ENCODE assay signal across 8 mouse cellular contexts in genomic region chr11:5740965-5741627, GRCm38 (mm10). TPM values are rescaled to one million over a fixed set of nuclear protein-coding genes. Genes with fewer than 3 reads are reported as not detected.
DNase-seq lines count a peak whose midpoint lies in the region; ATAC-seq lines count a peak whose summit lies in the region.

No protein-coding gene starts in this region.

- DNase-seq in ZHBTc4 (ENCODE audit: low read depth, low spot score): peak; percentile 88
- DNase-seq in cerebellum, postnatal 25 days: peak; percentile 82 to 87
- DNase-seq in gastrocnemius, adult 18-20 months (ENCODE audit: low spot score): peak; percentile 78
- DNase-seq in left cerebral cortex, adult 8-10 months (ENCODE audit: low spot score in 2 of 2): peak; percentile 51 to 75
- DNase-seq in retina, postnatal 7 days (ENCODE audit: low read depth, low spot score): peak; percentile 49
- peak; percentile 89 for DNase-seq in thymus, postnatal 4 days

- under 1% methylated on average over 44 of the region's 50 CpGs for WGBS in hindbrain, embryonic 15.5 days
- WGBS in macrophage (ENCODE audit: missing documents): 1% methylated on average over 50 of the region's 50 CpGs

- peaks cover 46% of the 10 kb centered on the region for H3K79me2 ChIP-seq in macrophage (ENCODE audit: inconsistent target)

- H3K4me3 ChIP-seq in hindbrain, embryonic 15.5 days: peak overlapping the region; percentile 83
- peak overlapping the region; percentile 62 for H3K4me3 ChIP-seq in macrophage (ENCODE audit: inconsistent target)

- peak overlapping the region; percentile 83 for H3K27ac ChIP-seq in hindbrain, embryonic 15.5 days (replicated peaks)
- H3K27ac ChIP-seq in macrophage: peak overlapping the region; percentile 12; the same call in 1 of the 2 replicates

- no peaks in the 10 kb centered on the region for H3K36me3 ChIP-seq in hindbrain, embryonic 15.5 days
- no peaks in the 10 kb centered on the region for H3K36me3 ChIP-seq in macrophage (ENCODE audit: inconsistent target)

- peak overlapping the region; percentile 96 for H3K9ac ChIP-seq in hindbrain, embryonic 15.5 days

- H3K9me3 ChIP-seq in hindbrain, embryonic 15.5 days: no peaks in the 10 kb centered on the region

- H3K27me3 ChIP-seq in hindbrain, embryonic 15.5 days: no peaks in the 10 kb centered on the region

- ATAC-seq in hindbrain, embryonic 15.5 days (ENCODE audit: low FRiP score, low read depth): peak; percentile 95

- peak overlapping the region; percentile 91 for H3K4me2 ChIP-seq in hindbrain, embryonic 15.5 days

- H3K4me1 ChIP-seq in hindbrain, embryonic 15.5 days (replicated peaks): peaks cover 20% of the 10 kb centered on the region

RNA-seq across cellular contexts. Expression of gene Urgcp, which starts 21.1 kb away (rescaled TPM):
- 10 to 100 TPM; 38.8 to 48.7 TPM for total RNA-seq in gastrocnemius, adult 18-20 months (2021)
- polyA plus RNA-seq in hindbrain, embryonic 15.5 days (2015; fragmentation: Nextera tagmentation; extraction: Ambion mirVana): 33.5 TPM in 2 replicates
- total RNA-seq in left cerebral cortex, adult 8-10 months (2022): 10 to 100 TPM; 71.7 to 74.7 (median 73.3) TPM
- total RNA-seq in macrophage (2018; cell fraction: chromatin; rRNA removed): 10 to 100 TPM in 24 of 26 experiments, 1 to 10 TPM in 2; 8.7 to 41.2 (median 24.2) TPM
- 10 to 100 TPM in 24 of 26 experiments, 1 to 10 TPM in 2; 8.2 to 21.6 (median 15.2) TPM for total RNA-seq in macrophage (2018; cell fraction: cytosol; rRNA removed)
- 10 to 100 TPM; 12.0 to 37.8 (median 24.3) TPM for total RNA-seq in macrophage (2018; cell fraction: nucleus; rRNA removed)
- 7.5 to 13.5 TPM (median 13.1 TPM) in 3 replicates for polyA plus RNA-seq in macrophage (2018)

RNA-seq across cellular contexts. Expression of gene Mrps24, which starts 25.6 kb away (rescaled TPM):
- 100 to 1,000 TPM in 1 of 2 experiments, 10 to 100 TPM in 1; 95.5 to 103 TPM for total RNA-seq in gastrocnemius, adult 18-20 months (2021)
- polyA plus RNA-seq in hindbrain, embryonic 15.5 days (2015; fragmentation: Nextera tagmentation; extraction: Ambion mirVana): 192 and 196 TPM in 2 replicates
- total RNA-seq in left cerebral cortex, adult 8-10 months (2022): 10 to 100 TPM; 58.0 to 65.8 (median 61.4) TPM
- total RNA-seq in macrophage (2018; cell fraction: chromatin; rRNA removed): 10 to 100 TPM in 16 of 26 experiments, 1 to 10 TPM in 10; 4.1 to 21.8 (median 10.8) TPM
- total RNA-seq in macrophage (2018; cell fraction: cytosol; rRNA removed): 10 to 100 TPM; 29.8 to 63.8 (median 45.7) TPM
- total RNA-seq in macrophage (2018; cell fraction: nucleus; rRNA removed): 10 to 100 TPM in 22 of 26 experiments, 1 to 10 TPM in 4; 6.1 to 35.9 (median 16.6) TPM
- 12.0 to 55.7 TPM (median 43.6 TPM) in 3 replicates for polyA plus RNA-seq in macrophage (2018)

RNA-seq across cellular contexts. Expression of gene Dbnl, which starts 47.2 kb away (rescaled TPM):
- total RNA-seq in gastrocnemius, adult 18-20 months (2021): 10 to 100 TPM; 11.1 to 12.7 TPM
- polyA plus RNA-seq in hindbrain, embryonic 15.5 days (2015; fragmentation: Nextera tagmentation; extraction: Ambion mirVana): 134 and 139 TPM in 2 replicates
- 10 to 100 TPM; 59.1 to 73.2 (median 66.7) TPM for total RNA-seq in left cerebral cortex, adult 8-10 months (2022)
- 100 to 1,000 TPM in 22 of 26 experiments, 10 to 100 TPM in 4; 52.4 to 324 (median 184) TPM for total RNA-seq in macrophage (2018; cell fraction: chromatin; rRNA removed)
- total RNA-seq in macrophage (2018; cell fraction: cytosol; rRNA removed): 100 to 1,000 TPM; 112 to 283 (median 177) TPM
- 100 to 1,000 TPM in 20 of 26 experiments, 10 to 100 TPM in 6; 63.8 to 229 (median 124) TPM for total RNA-seq in macrophage (2018; cell fraction: nucleus; rRNA removed)
- 170 to 177 TPM (median 175 TPM) in 3 replicates for polyA plus RNA-seq in macrophage (2018)

Comparison
In these comparisons a context has a peak if more than half of its experiments do, and no peak if none do; other contexts are left out.
1. Peak in every context shown above with its lines: DNase-seq, ATAC-seq, H3K4me3 ChIP-seq and H3K27ac ChIP-seq.
2. RNA of gene Dbnl, which starts 47.2 kb away (total RNA-seq): 59.1 to 73.2 TPM in left cerebral cortex, adult 8-10 months; 11.1 to 12.7 TPM in gastrocnemius, adult 18-20 months; every median in the first group is over 4 times any median in the second.